Mouse (Mus musculus) splenic B cell, adult 2 months (primary cell): ENCODE data around the gene Dock10.
A peak's percentile ranks its signal among the peaks of the same experiment; 100 is the strongest.

Source experiments
- DNase-seq: peaks from one replicate; pipeline ENCODE4 v3.0.0-alpha.2; 2011; ENCODE audit warnings: low read depth, low spot score
- H3K27me3 ChIP-seq: 2 replicates; pipeline ENCODE4 v1.6.1; 2012; ENCODE audit warnings: mild to moderate bottlenecking, low read length, moderate library complexity, mixed read lengths; ENCODE audit not compliant: control insufficient read depth, poor library complexity, insufficient read depth, severe bottlenecking
- H3K36me3 ChIP-seq: 2 replicates; pipeline ENCODE4 v1.6.1; 2012; ENCODE audit warnings: mild to moderate bottlenecking, low read length, moderate library complexity, mixed read lengths; ENCODE audit not compliant: control insufficient read depth, poor library complexity, insufficient read depth, severe bottlenecking

The Dock10 gene

GRCm38 (mm10) chr1:80746691-80747463 lies 11.4 kb downstream of the Dock10 start:
- peak; percentile 68 for DNase-seq
- Histone ChIP-seq H3K36me3 (no peaks in the 10 kb centered on the region), H3K27me3 (no peaks in the 10 kb centered on the region)

- Histone ChIP-seq H3K27me3 (no peaks in the 10 kb centered on the region), H3K36me3 (no peaks in the 10 kb centered on the region)
- peak; percentile 76 for DNase-seq
These were observed 12.1 kb downstream of the Dock10 start for GRCm38 (mm10) chr1:80746195-80746594.

GRCm38 (mm10) chr1:80739472-80739871 lies 18.9 kb downstream of the Dock10 start:
- no peaks in the 10 kb centered on the region for H3K27me3 ChIP-seq

GRCm38 (mm10) chr1:80737812-80738391 lies 20.4 kb downstream of the Dock10 start:
- H3K36me3 ChIP-seq, result no peaks in the 10 kb centered on the region

More at GRCm38 (mm10) chr1:80739472-80739871, 18.9 kb downstream of the Dock10 start:
- H3K36me3 ChIP-seq, result no peaks in the 10 kb centered on the region
- no peak for DNase-seq

GRCm38 (mm10) chr1:80730582-80730981 lies 27.7 kb downstream of the Dock10 start:
- H3K27me3 ChIP-seq, result peaks cover 2% of the 10 kb centered on the region; the same call in 1 of the 2 replicates
- no peak for DNase-seq
- H3K36me3 ChIP-seq, result no peaks in the 10 kb centered on the region; the same call in 1 of the 2 replicates

More at GRCm38 (mm10) chr1:80737812-80738391, 20.4 kb downstream of the Dock10 start:
- no peaks in the 10 kb centered on the region for H3K27me3 ChIP-seq
- no peak for DNase-seq

- no peaks in the 10 kb centered on the region; the same call in 1 of the 2 replicates for H3K36me3 ChIP-seq
- peaks cover 2% of the 10 kb centered on the region; the same call in 1 of the 2 replicates for H3K27me3 ChIP-seq
- no peak for DNase-seq
These were observed 28.2 kb downstream of the Dock10 start for GRCm38 (mm10) chr1:80730174-80730573.

GRCm38 (mm10) chr1:80728183-80728582 lies 30.1 kb downstream of the Dock10 start:
- no peaks in the 10 kb centered on the region; the same call in 1 of the 2 replicates for H3K36me3 ChIP-seq
- peak; percentile 80 for DNase-seq
- peaks cover 2% of the 10 kb centered on the region; the same call in 1 of the 2 replicates for H3K27me3 ChIP-seq

- DNase-seq, result peak; percentile 37
- Histone ChIP-seq H3K36me3 (no peaks in the 10 kb centered on the region; the same call in 1 of the 2 replicates), H3K27me3 (peaks cover 2% of the 10 kb centered on the region; the same call in 1 of the 2 replicates)
These were observed 30.9 kb downstream of the Dock10 start for GRCm38 (mm10) chr1:80727403-80727802.

GRCm38 (mm10) chr1:80722647-80723046 lies 35.7 kb downstream of the Dock10 start:
- DNase-seq, result peak; percentile 89
- Histone ChIP-seq H3K36me3 (no peaks in the 10 kb centered on the region; the same call in 1 of the 2 replicates), H3K27me3 (no peaks in the 10 kb centered on the region)

- no peaks in the 10 kb centered on the region; the same call in 1 of the 2 replicates for H3K36me3 ChIP-seq
- no peaks in the 10 kb centered on the region for H3K27me3 ChIP-seq
- no peak for DNase-seq
These were observed 36.3 kb downstream of the Dock10 start for GRCm38 (mm10) chr1:80722001-80722400.

GRCm38 (mm10) chr1:80721181-80721580 lies 37.1 kb downstream of the Dock10 start:
- no peaks in the 10 kb centered on the region; the same call in 1 of the 2 replicates for H3K36me3 ChIP-seq
- H3K27me3 ChIP-seq, result no peaks in the 10 kb centered on the region
- no peak for DNase-seq

GRCm38 (mm10) chr1:80720146-80720545 lies 38.2 kb downstream of the Dock10 start:
- H3K27me3 ChIP-seq, result no peaks in the 10 kb centered on the region
- H3K36me3 ChIP-seq, result no peaks in the 10 kb centered on the region
- DNase-seq, result no peak

GRCm38 (mm10) chr1:80719436-80719835 lies 38.9 kb downstream of the Dock10 start:
- Histone ChIP-seq H3K36me3 (no peaks in the 10 kb centered on the region), H3K27me3 (no peaks in the 10 kb centered on the region)
- DNase-seq, result no peak

- no peak for DNase-seq
- Histone ChIP-seq H3K27me3 (no peaks in the 10 kb centered on the region), H3K36me3 (no peaks in the 10 kb centered on the region)
These were observed 39.7 kb downstream of the Dock10 start for GRCm38 (mm10) chr1:80718666-80719065.

- DNase-seq, result peak; percentile 17
- Histone ChIP-seq H3K27me3 (no peaks in the 10 kb centered on the region), H3K36me3 (no peaks in the 10 kb centered on the region)
These were observed 42.4 kb downstream of the Dock10 start for GRCm38 (mm10) chr1:80715917-80716316.
